Mouse (Mus musculus): ENCODE measurements around the gene Fam189a2.

Gene Fam189a2

DNA sequence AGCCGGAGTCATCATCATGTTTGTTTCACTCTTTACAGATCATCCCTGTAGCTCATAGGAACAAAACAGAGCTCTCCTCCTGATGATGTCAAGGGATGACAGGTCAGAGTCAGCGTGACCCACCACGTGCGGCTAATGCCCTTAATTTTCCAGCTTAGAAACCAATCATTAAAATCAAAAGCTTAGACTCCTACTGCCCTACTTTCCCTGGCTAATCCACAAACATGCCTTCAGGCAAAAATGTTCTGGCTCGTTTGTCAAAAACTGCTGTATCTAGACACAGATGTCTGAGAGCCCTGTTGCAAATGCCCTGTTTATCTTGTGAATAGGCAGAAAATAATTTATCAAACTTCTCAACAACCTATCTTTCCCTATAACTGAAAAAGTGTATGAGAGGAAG is 4.9 kb downstream of the Fam189a2 start:
- DNase-seq (ENCODE audit: low spot score) = no peak

DNA sequence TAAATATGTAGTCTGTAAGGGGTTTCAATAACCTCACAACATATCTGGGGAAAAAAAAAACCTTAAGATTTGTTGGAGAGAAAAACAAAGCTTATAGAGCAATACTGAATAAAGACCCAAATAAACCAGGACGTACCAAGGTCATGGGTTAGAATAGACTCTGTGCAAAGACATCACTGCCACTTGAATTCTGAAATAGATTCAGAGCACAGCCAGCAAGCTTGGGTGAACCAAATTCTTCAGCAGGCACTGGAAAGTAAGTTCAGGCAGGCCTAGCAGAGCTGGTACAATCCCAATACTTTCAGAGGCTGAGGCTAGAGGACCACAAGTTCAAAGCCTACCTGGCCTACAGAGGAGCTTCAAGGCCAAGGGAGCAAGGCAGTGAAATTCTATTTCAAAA is 6.2 kb downstream of the Fam189a2 start:
- no peak for DNase-seq (ENCODE audit: low spot score)

DNA sequence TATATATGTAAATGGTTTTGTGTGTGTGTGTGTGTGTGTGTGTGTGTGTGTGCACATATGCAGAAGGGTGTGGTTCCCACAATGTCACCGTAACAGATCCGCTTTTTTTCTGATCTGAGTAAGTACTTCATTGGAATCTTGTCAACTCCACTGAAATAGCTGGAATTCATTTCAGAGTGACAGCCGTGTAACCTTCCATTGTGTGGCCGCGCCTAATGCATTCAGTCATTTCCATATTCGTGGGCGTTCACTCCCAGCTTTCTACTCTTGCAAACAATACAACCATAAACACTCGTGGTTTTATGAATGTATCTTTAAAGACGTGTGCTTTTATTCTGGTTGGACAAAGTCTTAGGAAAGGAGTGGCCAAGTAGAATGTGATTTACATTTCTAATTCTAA is 6.7 kb downstream of the Fam189a2 start:
- no peak for DNase-seq (ENCODE audit: low spot score)

GRCm38 (mm10) chr19:24023351-24023750 is 7.5 kb downstream of the Fam189a2 start:
- DNase-seq (ENCODE audit: low spot score) = no peak

DNA sequence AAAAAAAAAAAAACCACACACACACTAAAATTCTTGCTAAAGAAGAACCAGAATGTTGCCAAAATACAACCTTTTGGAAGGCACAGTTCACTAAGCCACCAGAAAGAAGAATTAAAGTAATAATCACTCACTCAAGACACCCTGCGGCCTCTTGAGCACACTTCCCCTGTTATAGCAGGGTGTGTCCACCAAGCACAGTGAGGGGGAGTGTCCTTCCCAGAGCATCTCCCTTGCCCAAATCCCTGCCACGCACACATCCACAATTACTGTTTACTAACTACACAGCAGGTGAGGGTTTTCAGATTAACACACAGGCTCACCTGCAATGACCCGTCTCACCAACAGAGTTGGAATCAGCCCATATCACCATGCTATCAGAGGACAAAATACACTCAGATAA is 8.0 kb downstream of the Fam189a2 start:
- DNase-seq (ENCODE audit: low spot score) = no peak

DNA sequence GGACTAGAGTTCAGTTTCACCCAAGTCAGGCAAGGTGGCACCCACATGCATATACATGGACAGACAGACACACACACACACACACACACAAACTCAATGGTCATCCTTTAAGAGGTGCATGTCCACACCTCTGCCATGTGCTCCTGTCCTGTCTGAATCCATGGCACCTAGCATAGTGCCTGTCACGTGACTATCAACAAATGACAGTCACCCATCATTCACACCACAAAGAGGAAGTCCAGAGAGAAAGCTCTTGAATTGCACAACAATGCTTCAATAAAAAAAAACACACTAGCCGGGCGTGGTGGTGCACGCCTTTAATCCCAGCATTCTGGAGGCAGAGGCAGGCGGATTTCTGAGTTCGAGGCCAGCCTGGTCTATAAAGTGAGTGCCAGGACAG is 8.5 kb downstream of the Fam189a2 start:
- no peak for DNase-seq (ENCODE audit: low spot score)

GRCm38 (mm10) chr19:24020736-24021135 is 10.1 kb downstream of the Fam189a2 start:
- no peak for DNase-seq (ENCODE audit: low spot score)

DNA sequence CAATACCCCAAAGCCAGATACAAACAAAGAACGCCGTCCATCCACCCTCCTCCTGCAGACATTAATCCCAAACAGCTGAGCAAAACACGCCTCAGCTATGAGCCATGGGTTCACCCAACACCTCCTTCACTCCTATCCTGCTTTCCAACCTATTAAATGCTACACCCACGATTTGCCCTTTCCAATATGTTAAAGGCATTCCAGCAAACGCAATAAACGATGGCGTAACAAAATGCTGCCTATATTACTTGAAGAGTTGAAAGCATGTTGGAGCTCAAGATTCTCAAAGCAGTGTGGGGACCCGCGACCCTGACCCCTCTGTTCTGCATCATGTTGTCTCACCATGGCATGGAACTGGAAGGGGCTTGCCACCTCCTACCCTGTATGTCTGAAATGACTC is 11.2 kb downstream of the Fam189a2 start:
- no peak for DNase-seq (ENCODE audit: low spot score)

GRCm38 (mm10) chr19:24018396-24018795 is 12.4 kb downstream of the Fam189a2 start:
- no peak for DNase-seq (ENCODE audit: low spot score)

- DNase-seq (ENCODE audit: low spot score) = no peak
Observed at GRCm38 (mm10) chr19:24017892-24018291, 12.9 kb downstream of the Fam189a2 start.

- peak; percentile 50 for DNase-seq (ENCODE audit: low spot score)
Observed at GRCm38 (mm10) chr19:24017427-24017826, 13.4 kb downstream of the Fam189a2 start.

GRCm38 (mm10) chr19:24016706-24017386 is 14.0 kb downstream of the Fam189a2 start:
- peak; percentile 42 for DNase-seq (ENCODE audit: low spot score)

DNA sequence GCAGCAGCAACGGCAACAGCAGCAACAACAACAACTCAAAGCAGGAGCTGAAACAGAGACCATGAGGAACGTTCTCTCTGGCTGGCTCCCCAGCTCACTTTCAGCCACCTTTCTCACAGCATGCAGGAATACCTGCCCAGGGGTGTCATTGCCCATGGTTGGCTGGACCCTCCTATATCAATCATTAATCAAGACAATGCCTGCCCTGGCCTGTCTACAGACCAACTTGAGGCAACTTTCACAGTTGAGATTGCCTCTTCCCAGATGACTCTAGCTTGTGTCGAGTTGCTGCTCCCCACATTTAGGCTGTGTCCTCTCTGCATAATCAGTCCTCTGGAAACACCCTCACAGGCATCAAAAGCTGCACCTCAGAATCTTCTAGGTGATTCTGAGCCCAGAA is 17.6 kb downstream of the Fam189a2 start:
- no peak for DNase-seq (ENCODE audit: low spot score)

DNA sequence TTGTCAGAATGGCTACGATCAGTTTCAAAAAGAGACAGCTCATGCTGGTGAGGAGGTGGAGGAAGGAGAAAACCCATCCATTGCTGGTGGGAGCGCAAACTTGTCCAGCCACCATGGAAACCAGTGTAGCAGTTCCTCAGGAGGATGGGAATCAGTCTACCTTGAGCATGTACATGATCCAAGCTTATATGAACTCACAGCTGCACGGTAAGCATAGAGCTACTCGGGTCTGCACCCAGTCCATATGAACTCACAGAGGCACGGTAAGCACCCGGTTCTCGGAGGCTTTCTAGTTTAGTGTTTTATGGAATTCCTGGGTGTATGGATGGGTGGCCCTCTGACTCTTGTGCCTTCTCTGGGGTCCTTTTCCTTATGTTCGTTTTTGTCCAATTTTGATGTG is 18.3 kb downstream of the Fam189a2 start:
- no peak for DNase-seq (ENCODE audit: low spot score)

- peak; percentile 34 for DNase-seq (ENCODE audit: low spot score)
Observed at GRCm38 (mm10) chr19:24007638-24008360, 23.0 kb downstream of the Fam189a2 start.

GRCm38 (mm10) chr19:24007002-24007637 is 23.7 kb downstream of the Fam189a2 start:
- no peak for DNase-seq (ENCODE audit: low spot score)

GRCm38 (mm10) chr19:23995766-23996399 is 34.9 kb downstream of the Fam189a2 start:
- no peak for DNase-seq (ENCODE audit: low spot score)

GRCm38 (mm10) chr19:23988166-23988565 is 42.7 kb downstream of the Fam189a2 start:
- no peak for DNase-seq (ENCODE audit: low spot score)

DNA sequence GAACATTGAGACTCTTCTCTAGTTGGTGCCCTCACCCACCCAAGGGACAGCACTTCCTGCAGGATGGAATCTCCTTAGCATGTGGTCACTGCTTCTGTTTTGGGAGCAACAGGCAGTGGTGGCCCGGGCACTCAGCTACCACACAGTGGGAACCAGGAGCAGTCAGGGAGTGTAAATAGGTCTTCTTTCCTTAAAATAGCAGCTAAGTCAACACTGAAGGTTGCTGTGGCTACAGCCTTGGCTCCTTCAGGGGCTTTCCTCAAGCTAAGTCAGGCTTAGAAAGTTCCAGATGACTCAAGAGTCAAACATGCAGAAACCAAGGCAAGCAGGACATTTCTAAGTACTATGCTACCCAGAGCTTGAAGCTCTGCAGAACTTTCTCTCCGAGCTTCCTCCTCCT is 43.5 kb downstream of the Fam189a2 start:
- no peak for DNase-seq (ENCODE audit: low spot score)

GRCm38 (mm10) chr19:23984186-23984585 is 46.6 kb downstream of the Fam189a2 start:
- no peak for DNase-seq (ENCODE audit: low spot score)

GRCm38 (mm10) chr19:23980598-23980997 is 50.2 kb downstream of the Fam189a2 start:
- DNase-seq (ENCODE audit: low spot score) = no peak

DNA sequence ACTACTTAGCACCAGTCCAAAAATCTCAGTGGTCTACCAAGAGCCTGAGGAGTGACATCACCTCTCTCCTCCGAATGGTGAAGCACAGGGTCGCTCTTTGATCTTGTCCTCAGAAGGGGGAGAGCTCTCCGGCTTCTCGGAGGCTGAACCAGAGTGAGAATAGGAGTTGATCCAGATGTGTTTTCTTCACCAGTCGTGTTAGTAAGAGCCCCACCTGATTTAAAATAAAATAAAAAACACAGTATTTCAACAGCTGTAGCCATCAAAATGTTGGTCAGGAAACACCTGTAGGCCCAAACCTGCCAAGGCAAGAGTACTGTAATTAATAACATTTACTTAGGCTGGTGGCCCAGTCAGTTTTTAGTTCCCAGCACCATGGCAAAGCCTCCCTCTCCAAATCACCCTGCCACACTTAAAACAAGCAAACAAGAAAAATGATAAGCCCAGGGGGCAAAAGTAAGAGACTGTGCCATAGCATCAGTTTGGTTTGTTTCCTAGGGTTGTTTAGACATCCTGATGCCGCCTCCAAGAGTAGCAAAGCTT is 52.8 kb downstream of the Fam189a2 start:
- DNase-seq (ENCODE audit: low spot score) = no peak
